Mouse (Mus musculus) testis, adult 2 months (tissue): ENCODE measurements around the gene Atxn1. TPM values are rescaled to one million over a fixed set of nuclear protein-coding genes. Genes with fewer than 3 reads are reported as not detected.

ENCODE experiments used
- H3K27ac ChIP-seq: fragments of 200-500 bp; 2 replicates; pipeline ENCODE4 v1.5.1; 2012; ENCODE audit warnings: low read depth, low read length; ENCODE audit not compliant: control insufficient read depth, insufficient read depth
- H3K27me3 ChIP-seq: fragments of 200-500 bp; 2 replicates; pipeline ENCODE4 v1.6.1; 2012; ENCODE audit warnings: mild to moderate bottlenecking, low read length, moderate library complexity; ENCODE audit not compliant: control insufficient read depth, insufficient read depth
- H3K36me3 ChIP-seq: fragments of 200-500 bp; 2 replicates; pipeline ENCODE4 v1.6.1; 2012; ENCODE audit warnings: mild to moderate bottlenecking, low read length; ENCODE audit not compliant: control insufficient read depth, insufficient read depth
- H3K4me1 ChIP-seq: fragments of 200-500 bp; 2 replicates; pipeline ENCODE4 v1.6.1; 2012; ENCODE audit warnings: low read length; ENCODE audit not compliant: control insufficient read depth, insufficient read depth
- H3K4me3 ChIP-seq: fragments of 200-500 bp; 2 replicates; pipeline ENCODE4 v1.5.1; 2012; ENCODE audit warnings: low read depth, mild to moderate bottlenecking, low read length, moderate library complexity, mixed read lengths; ENCODE audit not compliant: control insufficient read depth
- CTCF ChIP-seq: fragments of 200-500 bp; IDR thresholded peaks from 2 replicates; pipeline ENCODE4 v1.5.1; 2012; ENCODE audit warnings: low read depth, mild to moderate bottlenecking, inconsistent platforms, low read length, moderate library complexity; ENCODE audit not compliant: control insufficient read depth, insufficient read depth, insufficient replicate concordance
- POLR2A ChIP-seq: fragments of 200-500 bp; IDR thresholded peaks from 2 replicates; pipeline ENCODE4 v1.6.1; 2012; ENCODE audit warnings: low read depth, mild to moderate bottlenecking, inconsistent platforms, low read length, moderate library complexity; ENCODE audit not compliant: control insufficient read depth
- polyA plus RNA-seq: library from polyadenylated mRNA; depleted of rRNA; stranded (reverse); fragments of >200 nt; gene quantifications from 2 replicates; pipeline ENCODE4 v1.2.3, GENCODE M21; 2012

The Atxn1 gene
- polyA plus RNA-seq, 1 experiment, result 3.2 TPM

- Histone ChIP-seq H3K4me1 (peaks cover 2% of the 10 kb centered on the region; the same call in 1 of the 2 replicates), H3K4me3 (no peak overlapping the region), H3K36me3 (no peaks in the 10 kb centered on the region), H3K27ac (no peak overlapping the region), H3K27me3 (no peaks in the 10 kb centered on the region)
- TF ChIP-seq POLR2A (no peak), CTCF (no peak)
These were observed 355.3 kb downstream of the Atxn1 start for GRCm38 (mm10) chr13:45609461-45609860.

GRCm38 (mm10) chr13:45608593-45608992, 356.2 kb downstream of the Atxn1 start:
- no peaks in the 10 kb centered on the region for H3K27me3 ChIP-seq
- TF ChIP-seq CTCF (no peak), POLR2A (no peak)
- H3K36me3 ChIP-seq, result no peaks in the 10 kb centered on the region
- no peak overlapping the region for H3K4me3 ChIP-seq
- H3K27ac ChIP-seq, result no peak overlapping the region
- peaks cover 2% of the 10 kb centered on the region; the same call in 1 of the 2 replicates for H3K4me1 ChIP-seq

DNA sequence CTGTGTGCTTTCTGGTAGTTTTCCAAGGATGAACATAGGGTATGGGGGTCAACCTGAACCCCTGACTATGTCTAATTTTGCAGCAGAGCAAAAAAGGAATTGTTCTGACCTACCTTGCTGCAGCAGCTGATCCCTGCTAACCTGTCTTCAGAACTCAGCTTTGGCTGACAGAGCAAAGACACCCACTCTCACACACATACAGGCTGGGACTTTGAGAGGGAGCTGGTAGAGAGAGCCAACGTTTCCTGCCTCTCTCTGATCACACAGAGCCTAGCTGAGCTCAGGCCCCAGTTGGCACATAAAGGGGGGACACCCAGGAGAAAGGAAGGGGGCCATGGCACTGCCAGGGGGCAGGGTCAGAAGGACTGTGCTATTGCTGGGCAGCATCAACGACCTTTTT, 356.9 kb downstream of the Atxn1 start:
- H3K27ac ChIP-seq, result no peak overlapping the region
- H3K36me3 ChIP-seq, result no peaks in the 10 kb centered on the region
- peaks cover 2% of the 10 kb centered on the region; the same call in 1 of the 2 replicates for H3K4me1 ChIP-seq
- TF ChIP-seq CTCF, result no peak
- no peak for TF ChIP-seq POLR2A
- H3K27me3 ChIP-seq, result no peaks in the 10 kb centered on the region
- H3K4me3 ChIP-seq, result no peak overlapping the region

DNA sequence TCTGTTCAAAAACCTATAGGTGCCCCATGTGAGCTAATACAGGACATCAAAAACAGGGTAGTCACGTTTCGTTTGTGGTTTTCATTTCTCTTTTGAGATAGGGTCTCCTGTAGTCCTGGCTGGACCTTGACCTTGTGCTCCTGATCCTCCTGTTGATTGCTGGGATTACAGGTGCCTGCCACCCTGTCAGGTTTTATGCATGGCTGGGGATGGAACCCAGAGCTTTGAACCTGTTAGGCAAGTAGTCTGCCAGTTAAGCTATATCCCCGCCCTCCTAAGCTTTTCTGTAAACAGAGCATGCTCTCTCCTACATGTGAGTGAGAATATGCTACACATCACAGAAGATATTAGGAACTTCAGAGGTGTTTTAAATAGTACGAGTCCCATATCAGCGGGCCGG, 361.2 kb downstream of the Atxn1 start:
- no peak for TF ChIP-seq POLR2A
- TF ChIP-seq CTCF, result no peak
- H3K27ac ChIP-seq, result no peak overlapping the region
- H3K4me1 ChIP-seq, result no peaks in the 10 kb centered on the region
- no peaks in the 10 kb centered on the region for H3K27me3 ChIP-seq
- no peaks in the 10 kb centered on the region for H3K36me3 ChIP-seq
- no peak overlapping the region for H3K4me3 ChIP-seq

DNA sequence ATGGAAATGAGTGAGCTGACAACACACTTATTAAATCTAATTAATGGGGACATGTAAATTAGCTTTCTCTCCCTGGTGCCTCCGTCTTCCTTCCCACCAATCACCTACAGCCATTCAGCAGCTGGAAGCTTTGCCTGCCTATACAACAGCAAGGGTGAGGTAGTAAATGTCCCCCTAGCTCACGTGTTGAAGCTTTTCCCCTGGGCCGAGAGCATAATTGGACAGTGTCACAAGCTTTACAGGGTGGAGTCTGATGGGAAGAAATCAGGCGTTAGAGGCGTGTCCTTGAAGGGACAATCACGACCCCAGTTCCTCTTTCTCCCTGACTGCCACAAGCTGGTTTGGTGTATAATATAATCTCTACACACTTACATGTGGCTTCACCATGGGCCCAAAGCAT, 364.4 kb downstream of the Atxn1 start:
- no peak for TF ChIP-seq CTCF
- no peak for TF ChIP-seq POLR2A
- Histone ChIP-seq H3K4me1 (no peaks in the 10 kb centered on the region), H3K27me3 (no peaks in the 10 kb centered on the region), H3K36me3 (no peaks in the 10 kb centered on the region), H3K4me3 (no peak overlapping the region), H3K27ac (no peak overlapping the region)

- no peak overlapping the region for H3K27ac ChIP-seq
- no peak overlapping the region for H3K4me3 ChIP-seq
- no peaks in the 10 kb centered on the region for H3K4me1 ChIP-seq
- TF ChIP-seq CTCF, result no peak
- no peak for TF ChIP-seq POLR2A
- H3K36me3 ChIP-seq, result no peaks in the 10 kb centered on the region
- no peaks in the 10 kb centered on the region for H3K27me3 ChIP-seq
These were observed 365.0 kb downstream of the Atxn1 start for GRCm38 (mm10) chr13:45599831-45600230.

- TF ChIP-seq CTCF (no peak), POLR2A (no peak)
- no peaks in the 10 kb centered on the region for H3K4me1 ChIP-seq
- no peaks in the 10 kb centered on the region for H3K36me3 ChIP-seq
- H3K4me3 ChIP-seq, result no peak overlapping the region
- H3K27me3 ChIP-seq, result no peaks in the 10 kb centered on the region
- H3K27ac ChIP-seq, result no peak overlapping the region
These were observed 369.4 kb downstream of the Atxn1 start for GRCm38 (mm10) chr13:45595416-45595815.

DNA sequence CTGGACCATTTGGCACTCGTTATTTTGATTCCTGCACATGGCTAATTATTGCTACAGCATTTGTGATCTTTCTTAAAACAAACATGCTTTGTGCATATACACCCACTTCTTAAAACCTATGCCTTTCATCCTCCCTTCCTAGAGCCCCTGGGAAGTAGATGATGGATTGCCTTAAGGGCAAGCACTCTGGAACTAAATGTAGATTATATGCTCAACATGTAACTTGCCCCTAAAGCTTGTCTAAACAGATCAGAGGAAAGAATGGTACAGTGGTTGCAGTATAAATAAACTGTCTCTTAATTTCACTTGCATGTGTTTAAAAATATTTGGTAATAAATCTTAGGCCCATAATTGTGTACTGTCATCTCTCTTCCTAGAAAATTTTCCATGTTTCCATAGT, 370.9 kb downstream of the Atxn1 start:
- Histone ChIP-seq H3K4me1 (no peaks in the 10 kb centered on the region), H3K4me3 (no peak overlapping the region), H3K27ac (no peak overlapping the region)

More for the DNA sequence above, 370.9 kb downstream of the Atxn1 start:
- no peaks in the 10 kb centered on the region for H3K27me3 ChIP-seq
- TF ChIP-seq POLR2A (no peak), CTCF (no peak)
- no peaks in the 10 kb centered on the region for H3K36me3 ChIP-seq
